Mouse (Mus musculus) hindbrain, embryonic 10.5 days (tissue): ENCODE measurements around the gene Sctr. TPM values are rescaled to one million over a fixed set of nuclear protein-coding genes. Genes with fewer than 3 reads are reported as not detected.

Experiments
- DNase-seq: peaks from one replicate; pipeline ENCODE4 v3.0.0-alpha.2; 2017; ENCODE audit warnings: low spot score
- H3K27ac ChIP-seq: fragments of 300-500 bp; sonication (generic); 2 replicates; pipeline ENCODE4 v1.5.1; 2016; ENCODE audit warnings: mild to moderate bottlenecking, moderate library complexity
- H3K27me3 ChIP-seq: fragments of 300-500 bp; sonication (generic); 2 replicates; pipeline ENCODE4 v1.6.1; 2016; ENCODE audit warnings: mild to moderate bottlenecking; ENCODE audit not compliant: poor library complexity, insufficient read depth, severe bottlenecking
- H3K36me3 ChIP-seq: fragments of 300-500 bp; sonication (generic); 2 replicates; pipeline ENCODE4 v1.6.1; 2016; ENCODE audit warnings: mild to moderate bottlenecking, moderate library complexity
- H3K4me1 ChIP-seq: fragments of 300-500 bp; sonication (generic); replicated peaks from 2 replicates; pipeline ENCODE4 v1.6.1; 2016; ENCODE audit warnings: mild to moderate bottlenecking
- H3K4me3 ChIP-seq: fragments of 300-500 bp; sonication (generic); 2 replicates; pipeline ENCODE4 v1.5.1; 2016; ENCODE audit warnings: mild to moderate bottlenecking, moderate library complexity
- H3K9me3 ChIP-seq: fragments of 300-500 bp; sonication (generic); 2 replicates; pipeline ENCODE4 v1.6.1; 2016; ENCODE audit warnings: mild to moderate bottlenecking, moderate library complexity
- WGBS: fragments of 180-500 bp; shearing (Covaris S2); methylation state at CpG from one replicate; pipeline ENCODE4 v1.1.7; 2016; 5-methylcytosine and 5-hydroxymethylcytosine counted together
- polyA plus RNA-seq: library from polyadenylated mRNA; unstranded; fragments of >200 nt; fragmentation: Nextera tagmentation; extraction: Ambion mirVana; gene quantifications from 2 replicates; pipeline ENCODE4 v1.2.1, GENCODE M21; 2016

Sctr gene
- polyA plus RNA-seq, 1 experiment from 2014 or later = 0.61 TPM

GRCm38 (mm10) chr1:120012638-120013037, 5.9 kb downstream of the Sctr start:
- no peaks in the 10 kb centered on the region for H3K9me3 ChIP-seq
- 84% methylated on average over 12 of the region's 12 CpGs for WGBS
- no peak overlapping the region for H3K27ac ChIP-seq
- H3K4me1 ChIP-seq = peaks cover 3% of the 10 kb centered on the region
- no peak overlapping the region for H3K4me3 ChIP-seq
- no peaks in the 10 kb centered on the region for H3K36me3 ChIP-seq
- H3K27me3 ChIP-seq = peaks cover 29% of the 10 kb centered on the region
- no peak for DNase-seq

GRCm38 (mm10) chr1:120013111-120013510, 6.4 kb downstream of the Sctr start:
- H3K9me3 ChIP-seq = no peaks in the 10 kb centered on the region
- peaks cover 24% of the 10 kb centered on the region for H3K27me3 ChIP-seq
- H3K4me3 ChIP-seq = no peak overlapping the region
- H3K4me1 ChIP-seq = no peaks in the 10 kb centered on the region
- H3K27ac ChIP-seq = no peak overlapping the region
- no peaks in the 10 kb centered on the region for H3K36me3 ChIP-seq
- DNase-seq = peak; percentile 65

- no peak overlapping the region for H3K4me3 ChIP-seq
- no peaks in the 10 kb centered on the region for H3K9me3 ChIP-seq
- no peaks in the 10 kb centered on the region for H3K36me3 ChIP-seq
- 79% methylated on average over 2 of the region's 2 CpGs for WGBS
- H3K27ac ChIP-seq = no peak overlapping the region
- no peak for DNase-seq
- no peaks in the 10 kb centered on the region for H3K4me1 ChIP-seq
- peaks cover 3% of the 10 kb centered on the region; the same call in 1 of the 2 replicates for H3K27me3 ChIP-seq
Observed at GRCm38 (mm10) chr1:120016240-120016639, 9.5 kb downstream of the Sctr start.

- H3K27me3 ChIP-seq = peaks cover 3% of the 10 kb centered on the region; the same call in 1 of the 2 replicates
- WGBS = 68% methylated on average over 3 of the region's 3 CpGs
- H3K9me3 ChIP-seq = no peaks in the 10 kb centered on the region
- no peak overlapping the region for H3K4me3 ChIP-seq
- no peak for DNase-seq
- H3K4me1 ChIP-seq = no peaks in the 10 kb centered on the region
- H3K36me3 ChIP-seq = no peaks in the 10 kb centered on the region
- no peak overlapping the region for H3K27ac ChIP-seq
Observed at GRCm38 (mm10) chr1:120018900-120019299, 12.2 kb downstream of the Sctr start.

- Histone ChIP-seq H3K36me3 (no peaks in the 10 kb centered on the region), H3K27me3 (peaks cover 3% of the 10 kb centered on the region; the same call in 1 of the 2 replicates), H3K9me3 (no peaks in the 10 kb centered on the region), H3K4me1 (no peaks in the 10 kb centered on the region), H3K4me3 (no peak overlapping the region), H3K27ac (no peak overlapping the region)
- no peak for DNase-seq
- 96% methylated on average over 12 of the region's 12 CpGs for WGBS
Observed at GRCm38 (mm10) chr1:120019428-120019827, 12.7 kb downstream of the Sctr start.

GRCm38 (mm10) chr1:120020322-120020897, 13.7 kb downstream of the Sctr start:
- Histone ChIP-seq H3K27ac (no peak overlapping the region), H3K4me3 (no peak overlapping the region), H3K4me1 (peaks cover 9% of the 10 kb centered on the region), H3K27me3 (no peaks in the 10 kb centered on the region), H3K9me3 (no peaks in the 10 kb centered on the region), H3K36me3 (no peaks in the 10 kb centered on the region)
- 74% methylated on average over 7 of the region's 7 CpGs for WGBS
- no peak for DNase-seq

- H3K36me3 ChIP-seq = no peaks in the 10 kb centered on the region
- 92% methylated on average over 17 of the region's 17 CpGs for WGBS
- no peaks in the 10 kb centered on the region for H3K9me3 ChIP-seq
- H3K4me1 ChIP-seq = peaks cover 9% of the 10 kb centered on the region
- H3K27ac ChIP-seq = no peak overlapping the region
- DNase-seq = no peak
- no peaks in the 10 kb centered on the region for H3K27me3 ChIP-seq
- H3K4me3 ChIP-seq = no peak overlapping the region
Observed at GRCm38 (mm10) chr1:120021951-120022350, 15.3 kb downstream of the Sctr start.

GRCm38 (mm10) chr1:120024331-120025049, 17.8 kb downstream of the Sctr start:
- Histone ChIP-seq H3K4me1 (peaks cover 9% of the 10 kb centered on the region), H3K27ac (no peak overlapping the region), H3K27me3 (peaks cover 5% of the 10 kb centered on the region; the same call in 1 of the 2 replicates), H3K4me3 (no peak overlapping the region), H3K36me3 (no peaks in the 10 kb centered on the region), H3K9me3 (no peaks in the 10 kb centered on the region)
- 64% methylated on average over 10 of the region's 10 CpGs for WGBS
- DNase-seq = no peak

GRCm38 (mm10) chr1:120025050-120025439, 18.4 kb downstream of the Sctr start:
- H3K27ac ChIP-seq = no peak overlapping the region
- H3K36me3 ChIP-seq = no peaks in the 10 kb centered on the region
- DNase-seq = no peak
- H3K4me1 ChIP-seq = peaks cover 9% of the 10 kb centered on the region
- 34% methylated on average over 2 of the region's 2 CpGs for WGBS
- no peak overlapping the region for H3K4me3 ChIP-seq
- peaks cover 5% of the 10 kb centered on the region; the same call in 1 of the 2 replicates for H3K27me3 ChIP-seq
- no peaks in the 10 kb centered on the region for H3K9me3 ChIP-seq

- no peak overlapping the region for H3K27ac ChIP-seq
- no peaks in the 10 kb centered on the region for H3K9me3 ChIP-seq
- H3K27me3 ChIP-seq = peaks cover 9% of the 10 kb centered on the region; the same call in 1 of the 2 replicates
- 78% methylated on average over 4 of the region's 4 CpGs for WGBS
- no peaks in the 10 kb centered on the region for H3K36me3 ChIP-seq
- DNase-seq = no peak
- peaks cover 9% of the 10 kb centered on the region for H3K4me1 ChIP-seq
- no peak overlapping the region for H3K4me3 ChIP-seq
Observed at GRCm38 (mm10) chr1:120027693-120028092, 21.0 kb downstream of the Sctr start.

- Histone ChIP-seq H3K36me3 (no peaks in the 10 kb centered on the region), H3K27ac (no peak overlapping the region), H3K9me3 (no peaks in the 10 kb centered on the region), H3K27me3 (peaks cover 9% of the 10 kb centered on the region; the same call in 1 of the 2 replicates), H3K4me3 (no peak overlapping the region), H3K4me1 (peaks cover 3% of the 10 kb centered on the region; the same call in 1 of the 2 replicates)
- DNase-seq = no peak
- WGBS = 80% methylated on average over 3 of the region's 3 CpGs
Observed at GRCm38 (mm10) chr1:120030474-120030873, 23.8 kb downstream of the Sctr start.

GRCm38 (mm10) chr1:120032804-120033468, 26.2 kb downstream of the Sctr start:
- Histone ChIP-seq H3K27ac (peak overlapping the region; percentile 16; the same call in 1 of the 2 replicates), H3K36me3 (no peaks in the 10 kb centered on the region)
- WGBS = 48% methylated on average over 10 of the region's 10 CpGs

GRCm38 (mm10) chr1:120033469-120033854, 26.8 kb downstream of the Sctr start:
- Histone ChIP-seq H3K27ac (peak overlapping the region; percentile 16; the same call in 1 of the 2 replicates), H3K4me3 (no peak overlapping the region), H3K4me1 (0 out of 2 replicates have a peak, but pooled peaks cover 3% of the 10 kb centered on the region), H3K36me3 (no peaks in the 10 kb centered on the region), H3K27me3 (0 out of 2 replicates have a peak, but pooled peaks cover 4% of the 10 kb centered on the region), H3K9me3 (no peaks in the 10 kb centered on the region)
- WGBS = 85% methylated on average over 2 of the region's 2 CpGs
- DNase-seq = no peak

More at GRCm38 (mm10) chr1:120032804-120033468, 26.2 kb downstream of the Sctr start:
- H3K4me1 ChIP-seq = 0 out of 2 replicates have a peak, but pooled peaks cover 3% of the 10 kb centered on the region
- H3K9me3 ChIP-seq = no peaks in the 10 kb centered on the region
- DNase-seq = peak; percentile 70
- no peak overlapping the region for H3K4me3 ChIP-seq
- peaks cover 5% of the 10 kb centered on the region; the same call in 1 of the 2 replicates for H3K27me3 ChIP-seq
